Mouse (Mus musculus) CD4-positive naive resting alpha-beta T cell, adult 57 days (primary cell): ENCODE data around the gene Uevld. TPM values are rescaled to one million over a fixed set of nuclear protein-coding genes. Genes with fewer than 3 reads are reported as not detected.

Source experiments
- total RNA-seq: library from RNA; stranded (reverse); gene quantifications from one replicate; pipeline ENCODE4 v1.2.4, GENCODE M21; 2023

The Uevld gene
- total RNA-seq, result 5.1 TPM

DNA sequence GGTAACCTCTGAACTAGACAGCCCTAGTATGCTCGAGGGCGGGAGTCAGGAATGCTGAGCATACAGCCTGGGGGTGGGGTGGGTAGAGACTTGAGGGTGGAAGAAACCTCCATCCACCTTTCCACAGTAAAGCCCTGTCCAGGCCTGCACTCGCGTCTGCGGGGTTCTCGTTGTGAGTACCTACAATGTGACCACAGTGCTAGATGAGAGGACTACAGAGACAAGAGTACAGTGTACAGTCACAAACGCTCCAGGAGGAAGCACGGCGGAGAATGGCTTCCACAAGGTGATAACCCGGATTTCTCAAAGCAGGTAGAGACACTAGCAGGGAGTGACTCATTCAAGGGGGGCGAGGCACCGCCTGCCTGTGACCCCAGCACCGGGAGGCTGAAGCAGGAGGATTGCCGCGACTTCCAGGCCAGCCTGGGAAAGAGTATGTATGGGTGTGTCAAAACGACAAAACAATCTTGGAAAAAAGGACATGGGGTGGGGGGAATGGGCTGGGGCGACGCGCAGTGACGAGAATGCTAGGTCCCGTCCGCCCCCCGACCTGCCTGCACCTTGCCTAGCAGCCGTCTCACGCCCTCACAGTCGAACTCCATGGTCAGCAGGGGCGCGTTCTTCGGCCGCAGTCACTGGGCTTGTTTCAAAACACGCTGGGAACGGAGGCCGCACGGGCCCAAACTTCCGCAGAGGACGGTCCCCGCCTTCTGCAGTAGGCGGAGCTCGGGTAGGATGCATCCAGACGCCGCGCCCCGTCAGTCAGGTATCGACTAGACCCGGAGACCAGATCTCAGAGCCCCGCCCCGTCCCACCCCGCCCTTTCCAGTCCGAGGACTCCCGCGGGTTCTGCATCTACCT is at the start of gene Uevld:
Gene Uevld, minus strand, starts transcription at position 697 of the 861 bp plus-strand sequence.

DNA sequence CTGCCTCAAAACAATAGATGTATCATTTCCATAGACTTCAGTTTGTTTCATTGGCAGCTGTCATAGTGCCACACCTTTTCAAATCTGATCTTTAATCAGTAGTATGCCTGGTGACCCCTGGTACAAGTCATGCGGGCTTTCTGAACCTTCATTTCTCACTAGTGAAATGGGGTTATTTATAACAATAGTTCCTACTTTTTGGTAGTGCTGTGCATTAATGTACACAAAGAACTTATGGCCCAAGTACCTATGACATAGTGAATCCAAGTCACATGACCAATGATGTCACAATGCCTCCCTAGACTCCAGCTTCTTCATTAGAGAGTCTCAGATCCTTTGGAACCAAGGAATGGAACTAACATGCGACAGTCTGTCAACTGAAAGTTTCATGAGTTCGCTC is 25.0 kb upstream of the Uevld start, which contains the start of gene Gm9999:
Gene Gm9999, plus strand, starts transcription at position 301 of the 400 bp plus-strand sequence.

DNA sequence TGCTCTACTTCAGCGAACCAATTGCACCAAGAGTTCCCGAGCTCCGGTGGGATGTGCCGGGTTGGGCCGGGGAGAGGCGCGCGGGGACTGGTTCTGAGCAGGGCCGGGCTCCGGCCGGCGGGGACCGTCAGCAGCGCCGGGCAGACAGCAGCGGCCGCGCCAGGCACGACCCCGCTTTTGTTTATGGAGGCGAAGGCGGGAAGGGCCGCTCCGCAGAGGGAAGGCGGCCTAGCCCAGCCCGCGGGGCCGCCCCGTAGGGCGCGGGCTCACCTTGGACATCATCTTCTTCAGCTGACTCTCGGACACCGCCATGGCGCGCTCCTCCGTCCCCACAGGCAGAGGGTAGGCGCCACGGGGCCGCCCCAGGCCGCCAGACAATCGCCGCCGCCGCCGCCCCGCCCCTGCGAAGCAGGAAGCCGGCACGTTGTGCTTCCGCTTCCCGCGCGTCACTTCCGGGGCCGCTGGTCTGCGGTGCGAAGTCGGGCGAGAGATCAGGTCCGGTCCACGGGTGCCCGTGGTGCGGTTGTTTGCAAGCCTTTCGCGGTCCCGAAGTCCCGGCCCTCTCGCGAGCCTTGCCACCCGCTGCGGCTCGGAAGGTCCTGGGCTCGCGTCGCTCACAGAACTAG is 38.7 kb downstream of the Uevld start, which contains the start of gene Tsg101:
Gene Tsg101, minus strand, starts transcription at position 419 of the 626 bp plus-strand sequence.

Other genes starting within 250 kb of the Uevld start
- gene Saal1, start 247.8 kb downstream of the Uevld start, total RNA-seq, result 11.2 TPM
- 0.27 TPM for gene Saa3, start 242.8 kb downstream of the Uevld start, total RNA-seq
- gene Saa4, start 225.9 kb downstream of the Uevld start, total RNA-seq, result not detected
- gene Saa1, start 215.5 kb downstream of the Uevld start, total RNA-seq, result not detected
- not detected for gene Saa2, start 206.7 kb downstream of the Uevld start, total RNA-seq
- gene Hps5, start 162.5 kb downstream of the Uevld start, total RNA-seq, result 44.3 TPM
- gene Gtf2h1, start 162.4 kb downstream of the Uevld start, total RNA-seq, result 54.8 TPM
- gene Ldha, start 117.1 kb downstream of the Uevld start, total RNA-seq, result 294 TPM
- not detected for gene Ldhc, start 97.3 kb downstream of the Uevld start, total RNA-seq
- gene Tsg101, start 38.6 kb downstream of the Uevld start, total RNA-seq, result 60.4 TPM
- not detected for gene Gm9999, start 25.1 kb upstream of the Uevld start, total RNA-seq
- 68.5 TPM for gene Spty2d1, start 49.9 kb upstream of the Uevld start, total RNA-seq
- 4.2 TPM for gene Tmem86a, start 92.1 kb upstream of the Uevld start, total RNA-seq
- 1.4 TPM for gene Ptpn5, start 175.2 kb upstream of the Uevld start, total RNA-seq
- gene Mrgpra6, start 246.4 kb upstream of the Uevld start, total RNA-seq, result not detected